Mouse (Mus musculus): ENCODE results near the gene Spryd4.

DNA sequence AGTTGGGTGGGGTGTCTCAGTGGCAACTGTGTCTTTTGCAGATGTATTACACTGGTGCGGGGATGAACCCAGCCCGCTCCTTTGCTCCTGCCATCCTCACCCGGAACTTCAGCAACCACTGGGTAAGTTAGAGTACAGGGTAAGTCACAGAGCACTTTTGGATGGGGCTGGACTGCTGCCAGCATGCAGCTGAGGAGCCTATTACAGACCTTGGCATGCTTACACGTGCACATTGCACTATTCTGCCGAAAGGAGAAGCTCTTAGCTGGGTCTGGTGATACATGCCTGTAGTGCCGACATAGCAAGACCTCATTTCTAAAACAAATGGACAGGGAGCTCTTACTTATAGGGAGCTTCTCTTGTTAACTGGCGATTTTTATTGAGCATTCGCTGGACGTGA, 16.0 kb upstream of the Spryd4 start:
- no peak for TF ChIP-seq CTCF (IDR thresholded peaks at IDR 0.05; ENCODE audit: insufficient read depth, low read depth, low read length)
- no peak for TF ChIP-seq POLR2A (IDR thresholded peaks at IDR 0.05; ENCODE audit: insufficient read depth, low read depth, low read length)
